Mouse (Mus musculus) embryo, embryonic 11.5 days (tissue): ENCODE measurements around the gene Gm21887.
"Not testable (repeated sequence)": the region's sequence is repeated elsewhere in the genome, so short reads cannot be mapped to it uniquely, and the experiment has no call there.

Experiments used
- DNase-seq: peaks from one replicate; pipeline ENCODE4 v3.0.0-alpha.2; 2012; ENCODE audit warnings: low read depth, low spot score

Gm21887 gene

DNA sequence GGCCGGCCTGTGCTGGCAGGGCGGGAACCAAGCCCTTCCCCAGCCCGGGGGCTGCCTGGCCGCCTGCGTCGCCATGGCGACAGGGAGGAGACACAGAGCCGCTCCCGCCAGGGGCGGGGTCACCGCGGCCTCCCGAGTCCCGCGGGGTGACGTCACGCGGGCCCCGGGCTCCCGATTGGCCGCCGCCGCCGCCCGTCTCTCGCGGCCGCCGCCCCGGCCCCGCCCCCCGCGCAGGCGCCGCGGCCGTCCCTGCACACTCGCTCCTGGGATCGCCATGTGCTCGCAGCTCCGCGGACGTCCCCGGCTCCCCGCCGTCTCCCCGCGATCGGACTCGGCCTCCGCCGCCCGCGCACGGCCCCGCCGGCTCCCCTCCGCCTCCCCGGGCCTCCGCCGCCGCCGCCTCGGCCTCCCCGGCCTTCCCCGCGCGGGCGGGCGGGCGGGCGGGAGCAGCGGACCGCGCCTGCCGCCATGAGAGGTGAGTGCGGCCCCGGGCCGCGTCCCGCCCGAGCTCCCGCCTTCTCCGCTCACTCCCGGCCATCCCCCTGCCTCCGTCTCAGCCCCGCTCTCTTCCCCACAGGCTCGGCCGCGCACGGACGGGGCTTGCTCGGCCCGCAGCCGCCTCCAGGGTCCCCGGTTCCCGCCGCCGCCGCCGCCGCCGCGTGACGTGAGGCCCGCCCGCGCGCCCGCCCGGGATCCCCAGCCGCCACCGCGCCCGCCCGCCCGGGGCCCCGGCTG lies at the start of gene Gm21887:
Gm21887 (plus strand) TSS at position 644 of the 735 bp plus-strand sequence.
- peak; percentile 100 for DNase-seq

GRCm38 (mm10) chrX:169969337-169969736 lies 40.1 kb upstream of the Gm21887 start:
- DNase-seq = no peak

DNA sequence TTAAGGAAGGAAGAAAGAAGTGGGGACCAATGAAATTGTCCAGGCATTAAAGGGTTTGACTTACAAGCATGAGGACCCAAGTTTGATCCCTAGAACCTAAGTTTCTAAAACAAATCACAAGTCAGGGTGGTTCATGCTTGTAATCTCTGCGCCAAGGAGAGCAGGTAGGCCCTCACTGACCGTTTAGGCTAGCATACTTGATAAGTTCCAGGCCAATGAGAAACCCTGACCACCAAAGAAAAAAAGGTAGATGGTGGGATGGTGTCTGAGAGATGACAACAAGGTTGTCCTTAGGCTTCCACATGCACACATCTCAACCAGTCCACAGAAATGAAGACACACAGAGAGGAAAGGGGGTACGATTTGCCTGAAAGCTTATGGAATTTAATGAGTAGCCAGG lies 39.7 kb upstream of the Gm21887 start:
- DNase-seq = peak; percentile 11

DNA sequence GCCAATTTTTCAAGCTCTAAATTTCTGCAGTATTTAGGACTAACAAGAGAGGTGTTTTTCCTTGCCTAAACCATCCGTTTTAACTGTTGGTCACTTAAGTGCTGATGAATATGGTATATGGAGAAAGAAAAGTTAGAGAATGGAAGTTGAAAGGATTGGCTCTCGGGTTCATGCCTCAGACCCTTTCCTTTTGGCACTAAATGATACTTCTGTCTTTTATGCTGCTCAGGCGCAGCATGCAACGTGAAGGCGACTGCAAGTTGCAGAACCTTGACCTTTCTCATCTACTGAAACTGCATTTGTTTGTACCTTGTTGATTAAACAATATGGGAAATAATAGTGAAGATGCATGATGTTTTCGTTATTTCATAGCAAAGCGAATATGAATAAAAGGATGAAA lies 38.9 kb upstream of the Gm21887 start:
- DNase-seq = peak; percentile 16

GRCm38 (mm10) chrX:169971562-169971961 lies 37.9 kb upstream of the Gm21887 start:
- peak; percentile 11 for DNase-seq

GRCm38 (mm10) chrX:169972131-169972530 lies 37.3 kb upstream of the Gm21887 start:
- DNase-seq = peak; percentile 4

- DNase-seq = peak; percentile 16
Measured at GRCm38 (mm10) chrX:169972791-169973494, 36.5 kb upstream of the Gm21887 start.

GRCm38 (mm10) chrX:169973806-169974205 lies 35.7 kb upstream of the Gm21887 start:
- peak; percentile 2 for DNase-seq

- DNase-seq = peak; percentile 4
Measured at GRCm38 (mm10) chrX:169974456-169974855, 35.0 kb upstream of the Gm21887 start.

DNA sequence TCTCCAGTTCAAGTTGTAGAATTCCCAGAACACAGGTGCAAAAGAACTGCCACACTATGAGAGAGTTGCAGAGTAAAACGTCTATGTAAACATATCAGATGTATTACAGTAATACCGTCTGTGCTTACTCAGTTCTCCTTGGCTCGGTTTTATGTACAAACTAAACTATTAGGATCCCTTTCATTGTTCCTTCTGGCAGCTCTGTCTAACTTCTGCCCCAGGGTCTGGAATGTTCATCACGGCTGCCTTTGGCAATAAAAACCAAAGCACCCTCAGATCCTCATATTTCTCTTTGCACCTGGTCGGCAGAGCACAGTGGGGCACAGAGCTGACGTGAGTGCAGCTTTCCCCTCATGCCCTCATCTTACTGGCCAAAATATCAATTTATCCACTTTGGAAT lies 34.5 kb upstream of the Gm21887 start:
- peak; percentile 46 for DNase-seq

GRCm38 (mm10) chrX:169975681-169976131 lies 33.8 kb upstream of the Gm21887 start:
- DNase-seq = peak; percentile 22

DNA sequence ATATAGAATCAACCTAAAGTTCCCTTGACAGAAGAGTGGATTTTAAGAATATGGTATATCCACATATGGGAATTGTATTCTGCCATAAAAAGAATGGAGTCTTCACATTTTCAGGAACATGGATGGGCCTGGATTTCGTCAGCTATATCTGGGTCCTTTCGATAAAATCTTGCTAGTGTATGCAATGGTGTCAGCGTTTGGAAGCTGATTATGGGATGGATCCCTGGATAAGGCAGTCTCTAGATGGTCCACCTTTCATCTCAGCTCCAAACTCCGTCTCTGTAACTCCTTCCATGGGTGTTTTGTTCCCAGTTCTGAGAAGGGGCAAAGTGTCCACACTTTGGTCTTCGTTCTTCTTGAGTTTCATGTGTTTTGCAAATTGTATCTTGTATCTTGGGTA lies 33.1 kb upstream of the Gm21887 start:
- DNase-seq = not testable (repeated sequence)

GRCm38 (mm10) chrX:169977856-169978435 lies 31.5 kb upstream of the Gm21887 start:
- peak; percentile 1 for DNase-seq

GRCm38 (mm10) chrX:169978436-169979381 lies 30.8 kb upstream of the Gm21887 start:
- peak; percentile 74 for DNase-seq

GRCm38 (mm10) chrX:169979461-169980202 lies 29.8 kb upstream of the Gm21887 start:
- peak; percentile 5 for DNase-seq

DNA sequence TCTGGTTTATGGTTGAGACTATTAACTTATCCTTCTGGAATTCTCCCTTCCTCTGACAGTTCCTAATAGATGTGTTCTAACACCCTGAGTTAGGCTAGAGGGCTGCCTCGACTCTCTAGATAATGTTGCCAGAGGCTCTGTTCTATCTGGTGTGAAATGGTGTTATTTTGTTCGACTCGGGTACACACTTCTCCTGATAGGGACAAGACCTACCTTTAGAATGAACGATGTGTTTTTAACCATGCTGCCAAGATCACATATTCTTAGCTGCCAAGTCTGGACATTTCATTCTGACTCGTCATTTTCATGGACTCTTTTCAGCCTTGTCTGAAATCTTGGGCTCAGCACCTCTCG lies 29.3 kb upstream of the Gm21887 start:
- DNase-seq = peak; percentile 13

GRCm38 (mm10) chrX:169980809-169981289 lies 28.6 kb upstream of the Gm21887 start:
- peak; percentile 16 for DNase-seq

- DNase-seq = peak; percentile 22
Measured at GRCm38 (mm10) chrX:169981761-169982181, 27.7 kb upstream of the Gm21887 start.

DNA sequence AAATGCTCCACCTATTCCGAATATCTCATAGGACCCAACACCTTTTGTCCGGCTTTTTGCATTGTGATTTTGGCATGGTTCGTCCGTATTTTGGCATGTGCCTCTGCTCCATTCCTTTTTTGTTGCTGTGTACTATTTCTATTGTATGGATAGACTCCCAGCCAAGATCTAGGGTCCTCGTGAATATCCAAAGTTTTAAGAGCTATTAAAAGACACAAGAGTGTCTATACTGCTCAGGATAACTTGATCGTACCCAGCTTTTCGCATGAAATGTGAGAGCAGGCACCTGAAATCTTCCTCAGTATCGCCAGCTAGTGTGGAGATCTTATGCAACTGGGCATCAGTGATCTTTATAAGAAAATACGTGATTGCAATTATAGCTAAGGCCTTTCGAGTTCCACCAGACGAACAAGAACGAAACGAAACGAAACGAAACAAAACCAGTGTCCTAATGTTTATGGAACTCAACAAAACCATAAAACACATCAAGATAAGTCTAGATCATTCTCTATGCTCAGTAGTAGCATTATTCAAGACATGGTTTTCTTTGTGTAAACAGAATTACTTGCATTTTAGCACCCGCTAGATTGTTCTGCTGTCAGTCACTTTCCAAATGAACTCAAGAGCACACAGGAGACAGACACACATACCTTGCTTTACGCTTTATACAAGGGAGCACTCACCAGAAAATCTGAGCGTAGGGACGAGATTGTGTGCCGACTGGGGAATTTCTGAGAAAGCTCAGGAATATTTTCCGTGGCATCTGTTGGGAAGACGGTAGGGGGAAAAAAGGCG lies 26.7 kb upstream of the Gm21887 start:
- peak; percentile 23 for DNase-seq
